Mouse (Mus musculus): ENCODE measurements around the gene Sf1.

Sf1 gene

GRCm38 (mm10) chr19:6363411-6364240 is at the start of gene Sf1:
Sf1 (plus strand) TSS chr19:6363690.
- peak; percentile 100 for DNase-seq (ENCODE audit: inconsistent ontology term)

- DNase-seq (ENCODE audit: inconsistent ontology term), result no peak
Observed at GRCm38 (mm10) chr19:6313796-6314195, 49.7 kb upstream of the Sf1 start.

GRCm38 (mm10) chr19:6314513-6314912 is 49.0 kb upstream of the Sf1 start:
- no peak for DNase-seq (ENCODE audit: inconsistent ontology term)

- DNase-seq (ENCODE audit: inconsistent ontology term), result no peak
Observed at GRCm38 (mm10) chr19:6315573-6315972, 47.9 kb upstream of the Sf1 start.

DNA sequence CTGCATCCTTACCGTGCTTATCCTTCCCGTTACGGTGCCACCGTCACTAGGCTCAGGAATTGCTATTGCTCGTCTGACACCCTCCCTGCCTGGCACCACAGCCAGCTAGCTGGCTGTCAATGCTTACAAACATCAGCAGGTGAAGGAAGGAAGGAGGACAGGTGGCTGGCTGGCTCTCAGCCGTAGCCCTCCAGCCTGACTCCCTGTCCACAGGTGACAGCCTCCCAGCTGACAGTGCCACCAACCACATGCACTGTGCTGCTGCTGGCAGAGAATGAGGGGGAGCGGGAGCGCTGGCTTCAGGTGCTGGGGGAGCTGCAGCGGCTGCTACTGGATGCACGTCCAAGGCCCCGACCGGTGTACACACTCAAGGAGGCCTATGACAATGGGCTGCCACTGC is 45.3 kb upstream of the Sf1 start:
- no peak for DNase-seq (ENCODE audit: inconsistent ontology term)

GRCm38 (mm10) chr19:6321358-6321757 is 42.1 kb upstream of the Sf1 start:
- DNase-seq (ENCODE audit: inconsistent ontology term), result no peak

- DNase-seq (ENCODE audit: inconsistent ontology term), result peak; percentile 25
Observed at GRCm38 (mm10) chr19:6321786-6322621, 41.5 kb upstream of the Sf1 start.

DNA sequence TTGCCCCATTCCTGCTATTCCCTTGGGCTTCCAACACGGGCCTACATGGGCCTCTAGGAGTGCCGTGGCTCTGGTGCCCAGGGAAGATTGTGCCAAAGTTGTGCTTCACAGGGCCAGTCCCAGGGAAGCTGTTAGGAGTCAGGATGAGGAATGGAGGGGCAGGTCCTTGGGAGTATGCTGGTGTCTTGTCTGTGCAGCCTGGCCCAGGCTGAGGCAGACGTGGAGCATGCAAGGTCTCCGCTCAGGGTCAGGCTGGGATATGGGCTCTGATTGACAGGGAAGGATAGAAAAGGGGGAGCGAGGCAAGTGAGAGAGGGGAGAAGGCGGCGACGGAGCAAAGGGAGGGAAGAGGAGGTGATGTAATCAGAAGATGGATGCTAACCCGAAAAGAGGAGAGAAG is 38.7 kb upstream of the Sf1 start:
- no peak for DNase-seq (ENCODE audit: inconsistent ontology term)

DNA sequence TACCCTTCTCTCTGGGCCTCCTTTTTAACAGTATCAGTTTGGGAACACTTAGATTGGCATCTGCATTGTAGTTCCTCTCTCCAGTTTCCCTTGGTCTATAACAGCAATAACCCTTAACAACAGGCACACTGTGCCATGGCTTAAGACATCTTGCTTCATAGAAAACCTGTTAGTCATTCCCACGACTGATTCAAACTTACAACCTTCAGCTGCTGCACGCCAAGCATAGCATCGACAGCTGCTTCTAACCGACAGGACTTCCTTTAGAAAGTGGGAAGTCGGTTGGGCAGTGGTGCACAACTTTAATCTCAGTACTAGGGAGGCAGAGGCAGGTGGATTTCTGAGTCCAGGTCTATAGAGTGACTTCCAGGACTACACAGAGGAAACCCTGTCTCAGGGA is 32.3 kb upstream of the Sf1 start:
- DNase-seq (ENCODE audit: inconsistent ontology term), result no peak

DNA sequence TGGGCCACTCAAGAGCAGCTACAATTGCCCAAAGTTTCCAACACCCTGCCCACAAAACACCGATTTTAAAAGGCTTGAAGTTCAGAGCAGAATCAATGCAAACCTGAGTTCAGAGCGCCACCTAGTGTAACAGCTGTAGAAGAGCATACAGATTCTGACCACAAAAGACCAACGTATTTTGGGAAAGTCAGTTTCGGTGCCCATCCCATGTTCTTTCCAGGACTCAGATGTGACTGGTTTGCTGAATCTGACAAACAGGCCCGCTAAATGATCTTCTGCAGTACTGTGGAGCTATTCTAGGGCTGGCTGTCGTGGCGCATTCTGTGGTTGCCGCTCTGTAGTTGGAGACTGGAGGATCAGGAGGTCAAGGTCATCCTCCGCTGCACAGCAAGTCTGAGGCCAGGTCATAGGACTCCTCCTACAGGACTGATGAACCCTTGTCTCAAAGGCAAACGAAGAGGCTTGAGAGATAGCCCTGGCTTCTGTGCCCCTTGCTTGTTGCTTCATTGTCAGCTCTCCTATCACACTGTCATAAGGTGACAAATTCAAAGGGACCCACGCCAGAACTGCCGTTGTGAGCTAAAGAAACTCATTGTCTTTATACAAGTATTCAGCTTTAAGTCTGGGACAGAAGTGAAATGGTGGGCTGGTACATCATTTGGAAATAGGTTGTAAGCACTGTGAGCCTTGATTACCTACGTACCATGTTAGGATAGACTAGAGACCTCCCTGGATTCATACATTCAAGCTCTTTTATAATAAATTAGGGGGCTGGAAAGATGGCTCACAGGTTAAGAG is 31.6 kb upstream of the Sf1 start:
- peak; percentile 64 for DNase-seq (ENCODE audit: inconsistent ontology term)

DNA sequence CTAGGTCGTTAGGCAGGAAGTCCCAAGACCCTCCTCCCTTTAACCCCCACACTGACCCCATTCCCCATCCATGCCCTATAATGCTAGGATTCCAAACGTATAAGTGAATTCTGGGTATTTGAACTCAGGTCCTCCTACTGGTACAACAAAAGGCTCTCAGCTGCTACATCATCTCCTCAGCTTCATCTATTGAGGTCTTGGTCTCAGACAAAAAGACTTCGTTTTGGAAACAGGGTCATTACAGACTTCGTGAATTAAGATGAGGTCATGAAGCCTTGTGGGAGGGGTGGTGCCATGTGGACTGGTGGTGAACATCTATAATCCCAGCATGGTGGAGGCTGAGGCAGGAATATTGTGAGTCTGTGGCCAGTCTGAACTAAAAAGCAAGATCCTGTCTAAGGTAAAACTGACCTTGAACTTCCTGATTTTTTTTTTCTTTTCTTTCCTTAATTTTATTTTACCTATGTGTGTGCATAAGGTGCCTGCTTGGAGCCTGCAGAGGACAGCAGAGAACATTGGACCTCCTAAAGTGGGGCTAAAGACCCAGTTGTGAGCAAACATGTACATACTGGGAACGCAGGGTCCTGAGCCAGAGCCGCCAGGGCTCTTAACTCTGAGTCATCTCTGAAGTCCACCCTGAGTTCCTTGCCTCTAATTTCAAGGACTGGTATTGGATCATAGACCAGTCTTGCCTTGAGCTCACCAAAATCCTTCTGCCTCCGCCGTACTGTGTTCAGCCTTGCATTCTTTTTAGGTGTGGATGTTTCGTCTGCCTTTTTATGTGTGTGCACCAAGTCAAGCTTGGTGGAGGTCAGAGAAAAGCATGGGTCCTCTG is 29.5 kb upstream of the Sf1 start:
- no peak for DNase-seq (ENCODE audit: inconsistent ontology term)

- DNase-seq (ENCODE audit: inconsistent ontology term), result peak; percentile 94
Observed at GRCm38 (mm10) chr19:6334673-6335457, 28.6 kb upstream of the Sf1 start, which contains the start of gene Men1. Men1 (plus strand) TSS chr19:6334979.

GRCm38 (mm10) chr19:6335458-6335827 is 28.0 kb upstream of the Sf1 start:
- DNase-seq (ENCODE audit: inconsistent ontology term), result no peak

DNA sequence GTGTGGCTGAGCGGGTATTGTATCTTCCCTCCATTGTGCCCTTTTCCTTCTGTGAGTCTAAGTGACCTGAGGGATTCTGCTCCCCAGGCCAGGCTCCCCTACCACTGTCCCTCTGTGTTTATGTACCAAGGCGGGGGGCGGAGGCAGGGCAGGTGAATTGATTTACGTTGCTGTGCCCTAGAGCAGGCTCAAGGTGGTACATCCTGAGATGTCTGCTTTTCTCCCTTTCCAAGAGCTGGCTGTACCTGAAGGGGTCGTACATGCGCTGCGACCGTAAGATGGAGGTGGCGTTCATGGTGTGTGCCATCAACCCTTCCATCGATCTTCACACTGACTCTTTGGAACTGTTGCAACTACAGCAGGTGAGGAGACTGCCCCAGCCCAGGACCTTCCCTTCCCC is 26.6 kb upstream of the Sf1 start:
- no peak for DNase-seq (ENCODE audit: inconsistent ontology term)

GRCm38 (mm10) chr19:6338171-6338570 is 25.3 kb upstream of the Sf1 start:
- no peak for DNase-seq (ENCODE audit: inconsistent ontology term)

DNA sequence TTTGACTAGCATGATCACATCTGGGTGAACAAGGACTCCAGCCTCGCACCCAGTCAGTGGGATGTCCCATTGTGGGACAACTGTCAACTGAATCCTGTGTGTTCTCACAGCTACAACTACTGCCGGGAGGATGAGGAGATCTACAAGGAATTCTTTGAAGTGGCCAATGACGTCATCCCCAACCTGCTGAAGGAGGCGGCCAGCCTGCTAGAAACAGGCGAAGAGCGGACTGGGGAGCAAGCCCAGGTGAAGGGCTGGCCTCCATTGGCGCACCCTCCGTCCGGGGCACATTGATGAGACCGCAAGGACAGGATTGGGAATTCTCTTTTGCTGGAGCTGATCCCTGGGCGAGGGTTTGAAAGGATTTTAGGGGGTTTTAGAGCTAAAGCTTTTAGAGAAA is 24.8 kb upstream of the Sf1 start:
- DNase-seq (ENCODE audit: inconsistent ontology term), result no peak

DNA sequence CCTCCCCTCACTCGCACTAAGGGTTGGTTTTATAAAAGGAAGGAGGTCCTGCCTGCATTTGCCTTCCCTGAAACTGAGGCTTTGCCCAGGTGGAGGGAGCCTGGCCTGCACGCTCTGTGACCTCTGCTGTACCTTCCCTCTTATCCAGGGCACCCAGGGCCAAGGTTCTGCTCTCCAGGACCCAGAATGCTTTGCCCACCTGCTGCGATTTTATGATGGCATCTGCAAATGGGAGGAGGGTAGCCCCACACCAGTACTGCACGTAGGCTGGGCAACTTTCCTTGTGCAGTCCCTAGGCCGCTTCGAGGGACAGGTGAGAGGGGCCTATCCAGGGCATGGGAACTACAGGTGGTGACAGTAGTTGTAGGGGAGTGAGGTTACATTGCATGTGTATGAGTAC is 24.3 kb upstream of the Sf1 start:
- no peak for DNase-seq (ENCODE audit: inconsistent ontology term)

DNA sequence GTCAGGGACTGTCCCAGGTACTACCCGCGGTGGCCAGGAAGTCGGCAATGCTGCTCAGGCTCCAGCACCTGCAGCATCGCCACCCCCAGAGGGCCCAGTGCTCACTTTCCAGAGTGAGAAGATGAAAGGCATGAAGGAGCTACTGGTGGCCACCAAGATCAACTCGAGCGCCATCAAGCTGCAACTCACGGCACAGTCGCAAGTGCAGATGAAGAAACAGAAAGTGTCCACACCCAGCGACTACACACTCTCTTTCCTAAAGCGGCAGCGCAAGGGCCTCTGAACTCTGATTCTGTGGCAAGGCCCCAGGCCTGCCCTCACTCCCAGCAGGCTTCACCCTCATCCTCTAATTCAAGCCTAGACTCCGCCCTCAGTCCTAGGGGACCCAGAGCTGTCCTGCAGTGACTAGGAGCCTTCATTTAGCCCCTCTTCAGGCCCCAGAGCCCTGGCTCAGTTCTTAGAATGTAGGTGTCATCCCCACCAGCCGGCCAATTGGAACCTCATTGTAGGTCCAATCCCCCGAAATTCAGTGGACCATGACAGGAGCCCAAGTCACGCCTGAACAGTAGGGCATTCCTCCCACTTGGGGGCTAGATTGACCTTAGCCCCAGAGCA is 23.5 kb upstream of the Sf1 start:
- peak; percentile 19 for DNase-seq (ENCODE audit: inconsistent ontology term)

GRCm38 (mm10) chr19:6340524-6341452 is 22.7 kb upstream of the Sf1 start, which contains the start of gene Map4k2:
Map4k2 (plus strand) TSS chr19:6341135.
- DNase-seq (ENCODE audit: inconsistent ontology term), result peak; percentile 89
